Mouse (Mus musculus) thymus, adult 2 months (tissue): ENCODE measurements at regions not wholly inside any gene's neighbourhood (a gene's known extent, or its start where the extent isn't known, plus 50 kb on each side); places are given as distances from the start of the nearest gene placed in this dataset.

Experiments
- DNase-seq: peaks from one replicate; pipeline ENCODE4 v3.0.0; 2021
- H3K27ac ChIP-seq: fragments of 200-500 bp; 2 replicates; pipeline ENCODE4 v1.5.1; 2012; ENCODE audit warnings: low read length, control low read depth; ENCODE audit not compliant: control insufficient read depth, insufficient read depth
- H3K27me3 ChIP-seq: fragments of 200-500 bp; 2 replicates; pipeline ENCODE4 v1.6.1; 2012; ENCODE audit warnings: mild to moderate bottlenecking, low read length, moderate library complexity, mixed read lengths; ENCODE audit not compliant: control insufficient read depth, insufficient read depth
- H3K36me3 ChIP-seq: fragments of 200-500 bp; 2 replicates; pipeline ENCODE4 v1.6.1; 2012; ENCODE audit warnings: mild to moderate bottlenecking, low read length, moderate library complexity; ENCODE audit not compliant: control insufficient read depth, insufficient read depth
- H3K4me1 ChIP-seq: fragments of 200-500 bp; replicated peaks from 2 replicates; pipeline ENCODE4 v1.6.1; 2012; ENCODE audit warnings: low read length; ENCODE audit not compliant: control insufficient read depth, insufficient read depth
- H3K4me3 ChIP-seq: fragments of 200-500 bp; 2 replicates; pipeline ENCODE4 v1.5.1; 2012; ENCODE audit warnings: mild to moderate bottlenecking, low read length, control low read depth, moderate library complexity; ENCODE audit not compliant: control insufficient read depth, insufficient read depth
- CTCF ChIP-seq: fragments of 200-500 bp; IDR thresholded peaks from 2 replicates; pipeline ENCODE4 v1.5.1; 2012; ENCODE audit warnings: mild to moderate bottlenecking, control low read depth, low read length, moderate library complexity, borderline replicate concordance; ENCODE audit not compliant: control insufficient read depth, poor library complexity, insufficient read depth; ENCODE audit errors: extremely low read depth
- POLR2A ChIP-seq: fragments of 200-500 bp; IDR thresholded peaks from 2 replicates; pipeline ENCODE4 v1.6.1; 2012; ENCODE audit warnings: mild to moderate bottlenecking, low read length, control low read depth, moderate library complexity; ENCODE audit not compliant: control insufficient read depth, poor library complexity, insufficient read depth; ENCODE audit errors: extremely low read depth
- WGBS: fragments of 180-500 bp; shearing (Covaris S2); methylation state at CpG from one replicate; pipeline ENCODE4 v1.1.7; 2018; 5-methylcytosine and 5-hydroxymethylcytosine counted together

GRCm38 (mm10) chr1:128469054-128469453, 51.9 kb upstream of the Dars start:
- no peak for TF ChIP-seq CTCF
- TF ChIP-seq POLR2A: no peak
- 0 out of 2 replicates have a peak, but pooled peaks cover 5% of the 10 kb centered on the region for H3K4me1 ChIP-seq
- no peak for DNase-seq
- no peaks in the 10 kb centered on the region for H3K27me3 ChIP-seq
- no peak overlapping the region for H3K27ac ChIP-seq
- H3K36me3 ChIP-seq: no peaks in the 10 kb centered on the region
- 88% methylated on average over 7 of the region's 7 CpGs for WGBS
- H3K4me3 ChIP-seq: no peak overlapping the region
